Mouse (Mus musculus): ENCODE measurements at regions not wholly inside any gene's neighbourhood (a gene's known extent, or its start where the extent isn't known, plus 50 kb on each side); places are given as distances from the start of the nearest gene placed in this dataset.

GRCm38 (mm10) chr10:66935731-66936130, 160.2 kb upstream of the Jmjd1c start:
- TF ChIP-seq CTCF (IDR thresholded peaks at IDR 0.05; ENCODE audit: insufficient read depth, low read length) (no peak), POLR2A (IDR thresholded peaks at IDR 0.05; ENCODE audit: borderline replicate concordance, extremely low read depth, low read depth, low read length) (no peak)

Measured in lung, adult 2 months (tissue).